Mouse (Mus musculus): Measurements from ENCODE around the gene Hectd3. TPM values are rescaled to one million over a fixed set of nuclear protein-coding genes. Genes with fewer than 3 reads are reported as not detected.
A peak's percentile ranks its signal among the peaks of the same experiment; 100 is the strongest.

Hectd3 gene
- 10 to 100 TPM; 41.5 to 49.4 TPM for total RNA-seq (2021)

DNA sequence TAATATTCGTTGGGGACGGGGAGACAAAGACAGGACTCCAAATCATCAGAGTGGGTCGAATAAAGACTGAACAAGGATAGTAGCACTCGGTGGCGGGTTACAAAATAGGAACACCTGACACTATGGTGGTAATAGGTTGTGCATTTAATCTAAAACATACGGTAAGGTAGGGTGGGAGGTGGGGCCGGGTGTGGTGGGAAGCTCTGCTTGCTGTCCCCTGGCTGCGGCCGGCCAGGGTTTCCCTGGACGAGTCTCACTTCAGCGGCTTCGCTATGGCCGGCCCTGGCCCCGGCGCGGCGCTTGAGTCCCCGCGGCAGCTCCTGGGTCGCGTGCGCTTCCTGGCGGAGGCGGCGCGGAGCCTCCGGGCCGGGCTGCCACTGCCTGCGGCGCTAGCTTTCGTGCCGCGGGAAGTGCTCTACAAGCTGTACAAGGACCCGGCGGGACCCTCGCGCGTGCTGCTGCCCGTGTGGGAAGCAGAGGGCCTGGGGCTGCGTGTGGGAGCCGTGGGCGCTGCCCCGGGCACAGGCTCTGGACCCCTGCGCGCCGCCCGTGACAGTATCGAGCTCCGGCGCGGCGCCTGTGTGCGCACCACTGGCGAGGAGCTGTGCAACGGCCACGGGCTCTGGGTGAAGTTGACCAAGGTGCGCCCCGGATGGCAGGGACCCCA, at the start of gene Hectd3:
TSS of gene Hectd3 (plus strand) at position 187 of the 667 bp plus-strand sequence.
- peak; percentile 38 to 39 for DNase-seq (ENCODE audit: extremely low spot score in 1 of 2, low spot score in 1 of 2)

DNA sequence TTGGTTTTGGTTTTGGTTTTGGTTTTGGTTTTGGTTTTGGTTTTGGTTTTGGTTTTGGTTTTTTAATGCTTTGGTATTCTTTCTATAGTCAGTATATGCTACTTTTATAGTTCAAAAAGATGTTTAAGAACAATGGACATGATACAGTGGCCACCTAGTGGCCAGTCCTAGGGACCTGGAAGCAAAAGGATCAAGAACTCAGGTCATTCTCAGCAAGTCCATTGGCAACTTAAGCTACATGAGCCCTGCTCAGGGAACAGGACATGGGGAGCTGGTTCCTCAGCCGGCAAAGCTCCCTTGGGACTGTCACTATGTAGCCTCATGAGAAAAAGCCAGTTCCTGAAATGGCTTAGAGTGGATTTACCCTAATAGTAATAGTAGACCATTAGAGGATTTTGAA, 43.5 kb upstream of the Hectd3 start:
- no peak for DNase-seq (ENCODE audit: extremely low spot score in 1 of 2, low spot score in 1 of 2)

DNA sequence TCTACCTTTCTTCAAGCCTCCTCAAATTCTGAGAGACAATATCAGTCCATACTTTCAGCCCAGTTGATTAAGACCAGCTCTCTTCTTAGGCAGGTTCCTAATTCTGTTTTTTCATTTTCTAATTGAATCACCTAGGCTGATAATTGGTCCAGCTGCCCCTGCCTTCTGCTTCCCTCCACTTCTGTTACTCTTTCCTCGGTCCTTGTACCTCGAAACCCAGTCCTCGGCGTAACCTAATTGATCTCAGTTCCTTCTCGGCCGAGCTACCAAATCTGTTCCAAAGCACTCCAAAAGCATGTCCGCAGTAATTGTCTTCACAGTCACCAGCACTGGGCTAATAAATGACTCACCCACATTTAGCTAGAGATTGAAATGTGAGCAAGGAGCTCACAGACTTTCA, 40.2 kb upstream of the Hectd3 start:
- no peak for DNase-seq (ENCODE audit: extremely low spot score in 1 of 2, low spot score in 1 of 2)

DNA sequence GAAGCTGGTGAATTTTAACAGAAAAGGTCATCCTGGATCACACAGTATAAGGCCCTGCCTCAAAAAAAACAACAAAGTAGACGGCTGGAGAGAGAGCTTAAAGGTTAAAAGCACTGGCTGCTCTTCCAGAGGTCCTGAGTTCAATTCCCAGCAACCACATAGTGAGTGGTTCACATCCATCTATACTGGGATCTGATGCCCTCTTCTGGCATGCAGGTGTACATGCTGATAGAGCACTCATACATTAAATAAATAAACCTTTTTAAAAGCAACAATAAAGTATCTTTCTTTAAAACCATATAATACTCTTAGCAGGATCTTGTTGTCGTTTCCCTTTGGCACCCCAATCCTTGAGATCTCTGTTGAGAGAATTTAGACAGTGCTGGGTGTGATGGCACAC, 18.6 kb upstream of the Hectd3 start:
- no peak for DNase-seq (ENCODE audit: extremely low spot score in 1 of 2, low spot score in 1 of 2)

- DNase-seq (ENCODE audit: extremely low spot score in 1 of 2, low spot score in 1 of 2): no peak
Observed at GRCm38 (mm10) chr4:116985681-116986080, 9.4 kb upstream of the Hectd3 start.

- peak; percentile 56 to 63 for DNase-seq (ENCODE audit: extremely low spot score in 1 of 2, low spot score in 1 of 2)
Observed at GRCm38 (mm10) chr4:116986400-116987121, 8.6 kb upstream of the Hectd3 start.

DNA sequence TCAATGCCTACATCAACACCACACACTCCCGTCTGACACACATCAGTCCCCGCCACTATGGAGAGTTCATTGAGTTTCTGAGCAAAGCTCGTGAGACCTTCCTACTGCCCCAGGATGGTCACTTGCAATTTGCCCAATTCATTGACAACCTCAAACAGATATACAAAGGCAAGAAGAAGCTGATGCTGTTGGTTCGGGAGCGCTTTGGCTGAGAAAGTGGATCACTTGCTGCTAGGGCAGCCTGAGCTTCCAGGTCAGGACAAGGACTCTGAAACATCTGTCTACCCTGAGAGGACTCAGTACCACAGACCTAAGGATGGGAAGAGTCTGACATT, 8.0 kb upstream of the Hectd3 start:
- DNase-seq (ENCODE audit: extremely low spot score in 1 of 2, low spot score in 1 of 2): no peak

DNA sequence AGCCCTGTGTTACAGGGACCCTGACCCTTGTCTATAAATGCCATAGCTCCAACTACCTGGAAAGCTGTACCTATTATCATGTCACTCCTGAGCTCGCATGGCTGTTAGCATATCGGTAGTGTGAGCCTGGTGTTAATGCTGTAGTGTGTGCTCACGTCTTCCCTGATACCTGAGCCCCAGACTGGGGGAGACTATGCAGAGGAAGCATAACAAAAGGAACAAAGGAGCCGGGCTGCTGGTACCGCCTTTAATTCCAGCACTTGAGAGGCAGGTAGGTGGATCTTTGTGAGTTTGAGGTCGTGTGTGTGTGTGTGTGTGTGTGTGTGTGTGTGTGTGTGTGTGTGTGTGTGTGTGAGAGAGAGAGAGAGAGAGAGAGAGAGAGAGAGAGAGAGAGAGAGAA, 5.4 kb upstream of the Hectd3 start:
- DNase-seq (ENCODE audit: extremely low spot score in 1 of 2, low spot score in 1 of 2): no peak

DNA sequence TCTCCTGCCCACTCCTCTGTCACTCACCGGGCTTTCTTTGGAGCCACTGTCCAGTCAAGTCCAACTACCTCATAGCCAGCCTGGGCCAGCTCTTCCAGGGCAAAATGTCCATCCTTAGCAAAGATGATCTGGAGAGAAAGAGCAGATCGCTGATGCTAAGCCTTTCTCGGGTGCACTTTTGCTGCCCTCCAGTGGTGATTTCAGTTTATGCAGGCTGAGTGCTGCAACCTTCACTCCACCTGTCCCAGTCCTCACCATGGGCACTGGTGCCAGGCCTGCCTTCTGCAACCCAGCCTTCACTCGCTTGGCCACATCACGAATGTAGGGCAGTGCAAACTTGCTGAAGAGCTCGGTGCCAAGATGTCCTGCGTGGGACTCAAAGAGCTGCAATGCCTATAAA, 3.8 kb upstream of the Hectd3 start:
- DNase-seq (ENCODE audit: extremely low spot score in 1 of 2, low spot score in 1 of 2): peak; percentile 77 to 91

DNA sequence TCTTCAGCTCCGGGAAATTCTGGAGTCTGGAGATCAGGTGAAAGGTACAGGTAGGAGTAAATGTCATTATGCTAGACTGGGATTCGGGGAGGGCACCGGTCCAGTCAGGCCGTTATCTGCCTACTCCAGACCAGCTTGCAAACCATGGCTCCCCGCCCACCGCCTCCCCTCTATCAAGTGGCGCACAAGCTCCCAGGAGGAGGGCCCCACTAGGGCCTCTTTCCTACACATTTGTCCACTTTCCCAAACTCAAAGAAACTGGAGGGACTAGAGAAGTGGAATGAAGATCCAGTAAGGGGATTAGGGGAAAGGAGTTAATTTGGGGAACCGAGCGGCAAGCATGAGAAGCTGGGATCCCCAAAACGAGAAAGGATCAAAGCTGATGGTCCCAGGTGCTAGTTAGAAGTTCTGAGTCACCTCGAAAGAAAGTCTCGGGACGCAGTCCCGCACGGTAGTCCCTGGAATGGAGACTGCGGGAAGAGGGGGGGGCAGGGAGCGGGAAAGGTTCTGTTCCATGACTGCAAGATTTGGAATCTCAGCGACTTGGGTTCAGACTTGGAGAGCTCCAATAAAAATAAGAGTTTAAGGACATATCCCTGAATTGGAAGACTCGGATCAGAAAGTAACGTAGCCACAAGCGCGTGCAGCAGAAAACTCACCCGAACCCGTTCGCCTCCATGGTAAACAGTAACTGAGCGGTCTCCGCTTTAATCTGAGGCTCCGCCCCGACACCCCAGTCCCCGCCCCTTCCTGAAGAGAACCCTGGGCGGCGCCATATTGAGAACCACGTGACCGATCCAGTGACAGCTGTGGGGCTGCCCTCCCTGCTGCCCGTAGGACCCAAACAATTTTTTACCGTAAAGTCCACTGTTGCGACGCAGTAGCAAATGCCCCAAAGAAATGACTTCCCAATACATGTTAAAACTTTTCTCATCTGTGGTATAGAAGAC, 1.2 kb upstream of the Hectd3 start, which contains the start of gene Urod:
TSS of gene Urod (minus strand) at position 742 of the 950 bp plus-strand sequence.
- DNase-seq (ENCODE audit: extremely low spot score in 1 of 2, low spot score in 1 of 2): peak; percentile 80 to 85

DNA sequence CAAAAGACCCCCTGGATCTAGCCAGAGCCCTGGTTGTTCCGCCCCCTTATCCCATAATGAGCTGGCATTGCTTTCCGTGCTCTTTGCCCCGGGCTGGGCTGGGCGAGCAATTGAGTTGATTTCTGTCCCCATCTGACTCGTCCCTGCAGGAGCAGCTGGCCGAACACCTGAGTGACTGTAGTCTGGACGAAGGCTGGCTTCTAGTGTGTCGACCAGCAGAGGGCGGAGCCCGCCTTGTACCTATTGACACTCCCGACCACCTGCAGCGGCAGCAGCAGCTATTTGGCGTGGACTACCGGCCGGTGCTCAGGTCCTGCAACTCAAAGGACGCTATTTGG, 650 bp downstream of the Hectd3 start:
- DNase-seq (ENCODE audit: extremely low spot score in 1 of 2, low spot score in 1 of 2): peak in 1 of 2 experiments; percentile 25

GRCm38 (mm10) chr4:116999513-117000154, 4.5 kb downstream of the Hectd3 start:
- DNase-seq (ENCODE audit: extremely low spot score in 1 of 2, low spot score in 1 of 2): no peak

GRCm38 (mm10) chr4:117001957-117002356, 6.8 kb downstream of the Hectd3 start:
- DNase-seq (ENCODE audit: extremely low spot score in 1 of 2, low spot score in 1 of 2): no peak

GRCm38 (mm10) chr4:117002543-117003521, 7.7 kb downstream of the Hectd3 start:
- DNase-seq (ENCODE audit: extremely low spot score in 1 of 2, low spot score in 1 of 2): peak in 1 of 2 experiments; percentile 54

DNA sequence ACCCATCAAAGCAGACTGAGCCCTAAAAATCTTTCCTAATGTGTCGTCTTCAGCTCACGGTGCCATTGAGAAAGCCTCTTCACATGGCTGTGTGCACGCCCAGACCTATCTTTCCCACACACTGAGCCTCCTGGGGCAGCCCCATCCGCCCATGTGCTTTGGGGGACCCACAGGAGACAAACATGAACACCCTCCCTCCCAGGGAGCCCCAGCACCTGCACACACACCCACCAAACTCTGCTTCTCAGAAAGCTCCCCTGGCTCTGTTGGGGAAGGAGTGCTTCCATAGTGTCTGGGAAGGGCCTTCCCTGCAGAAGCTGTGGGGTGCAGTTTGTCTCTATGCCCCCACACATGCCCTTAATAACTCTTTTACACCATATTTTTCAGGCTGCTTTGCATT, 9.5 kb downstream of the Hectd3 start:
- no peak for DNase-seq (ENCODE audit: extremely low spot score in 1 of 2, low spot score in 1 of 2)

- DNase-seq (ENCODE audit: extremely low spot score in 1 of 2, low spot score in 1 of 2): no peak
Observed at GRCm38 (mm10) chr4:117005611-117006400, 10.7 kb downstream of the Hectd3 start.

DNA sequence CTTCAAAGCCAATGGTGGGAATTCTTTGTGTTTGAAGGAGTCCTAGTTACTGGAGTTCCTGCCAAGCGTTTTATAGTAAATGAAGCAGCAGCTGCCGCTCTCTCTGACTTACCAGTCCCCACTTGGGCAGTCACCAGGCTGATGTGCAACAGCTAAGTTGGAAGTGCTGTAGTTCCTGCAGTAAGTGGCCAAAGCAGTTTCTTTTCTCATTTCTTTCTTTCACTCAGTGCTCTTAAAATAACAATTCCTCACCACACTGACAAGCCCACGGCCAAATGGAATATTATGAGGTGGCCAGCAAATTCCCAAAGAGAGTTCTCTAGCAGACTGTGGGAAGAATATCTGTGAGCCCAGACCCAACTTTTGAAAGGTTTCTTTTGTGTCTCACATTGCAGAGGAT, 11.9 kb downstream of the Hectd3 start:
- DNase-seq (ENCODE audit: extremely low spot score in 1 of 2, low spot score in 1 of 2): no peak

DNA sequence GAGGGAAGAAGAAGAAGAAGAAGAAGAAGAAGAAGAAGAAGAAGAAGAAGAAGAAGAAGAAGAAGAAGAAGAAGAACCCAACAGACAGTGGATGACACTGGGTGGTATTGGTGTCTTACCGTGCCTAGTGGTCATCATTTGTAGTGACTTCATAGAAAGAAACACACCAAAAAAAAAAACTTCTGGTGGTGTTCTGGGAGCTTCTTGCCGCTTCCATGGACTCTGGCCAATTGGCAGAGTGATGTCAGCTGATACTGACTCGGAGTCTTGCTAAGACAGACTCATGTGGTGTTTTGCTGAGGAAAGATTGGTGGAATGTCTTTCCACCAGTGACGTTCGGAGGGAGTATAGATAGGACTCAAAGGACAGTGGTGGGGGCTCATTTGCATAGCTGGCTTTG, 15.1 kb downstream of the Hectd3 start:
- no peak for DNase-seq (ENCODE audit: extremely low spot score in 1 of 2, low spot score in 1 of 2)

GRCm38 (mm10) chr4:117013596-117013995, 18.5 kb downstream of the Hectd3 start:
- DNase-seq (ENCODE audit: extremely low spot score in 1 of 2, low spot score in 1 of 2): no peak

All from layer of hippocampus, postnatal 25 days (tissue).